In the genomic region with DNA sequence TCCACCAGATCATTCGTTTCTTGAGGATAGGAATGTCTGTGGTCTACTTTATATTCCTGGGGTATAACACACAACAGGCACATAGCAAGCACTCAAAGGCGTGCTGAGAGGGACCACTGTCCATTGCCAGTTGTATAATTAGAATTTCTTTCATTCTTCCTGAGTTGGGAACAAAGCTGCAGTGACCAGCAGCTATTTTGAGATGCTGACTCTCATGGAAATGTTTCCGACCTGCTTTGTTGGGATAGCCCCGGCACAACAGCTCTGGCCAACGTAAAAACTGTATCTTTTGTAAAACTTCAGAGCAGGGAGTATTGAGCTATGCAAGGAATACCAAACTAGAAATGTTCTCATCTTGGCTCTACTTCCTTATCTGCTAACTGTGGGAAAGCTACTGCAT, we compare ENCODE assay signal across 16 mouse cellular contexts. TPM values are rescaled to one million over a fixed set of nuclear protein-coding genes. Genes with fewer than 3 reads are reported as not detected.
A peak's percentile ranks its signal among the peaks of the same experiment; 100 is the strongest.
DNase-seq lines count a peak whose midpoint lies in the region; ATAC-seq lines count a peak whose summit lies in the region.
"Had no signal": no experiment of that assay in that cellular context is flagged by ENCODE, and none has a peak within 500 bp of the region (broad histone marks: within the 10 kb centered on the region; RNA-seq: fewer than 3 reads in every experiment).

No protein-coding gene starts in this region.

- ATAC-seq in heart, embryonic 12.5 days (ENCODE audit: insufficient number of reproducible peaks, low FRiP score): no peak
- ATAC-seq in forebrain, embryonic 12.5 days (ENCODE audit: low FRiP score): peak; percentile 77
- no peak for ATAC-seq in heart, embryonic 13.5 days (ENCODE audit: extremely low read depth, insufficient number of reproducible peaks, low FRiP score, low TSS enrichment)
- ATAC-seq in midbrain, embryonic 12.5 days (ENCODE audit: low FRiP score, low read depth): peak; percentile 30; the same call in 1 of the 2 replicates
- ATAC-seq: activated CD4-positive, CD25-positive, alpha-beta regulatory T cell, adult 4 months; intestine, embryonic 15.5 days had no signal

- H3K9me3 ChIP-seq in heart, embryonic 12.5 days (replicated peaks): no peaks in the 10 kb centered on the region
- no peaks in the 10 kb centered on the region for H3K9me3 ChIP-seq in forebrain, embryonic 12.5 days
- no peaks in the 10 kb centered on the region for H3K9me3 ChIP-seq in heart, embryonic 13.5 days
- no peaks in the 10 kb centered on the region for H3K9me3 ChIP-seq in midbrain, embryonic 12.5 days
- H3K9me3 ChIP-seq: intestine, embryonic 15.5 days; neural tube, embryonic 12.5 days had no signal

- peak overlapping the region; percentile 27 for H3K27ac ChIP-seq in heart, embryonic 12.5 days (ENCODE audit: poor library complexity, severe bottlenecking)
- H3K27ac ChIP-seq in forebrain, embryonic 12.5 days: peak overlapping the region; percentile 16; the same call in 1 of the 2 replicates
- H3K27ac ChIP-seq in heart, embryonic 13.5 days (replicated peaks): peak overlapping the region; percentile 61
- no peak overlapping the region for H3K27ac ChIP-seq in midbrain, embryonic 12.5 days (replicated peaks)
- H3K27ac ChIP-seq: intestine, embryonic 15.5 days; neural tube, embryonic 12.5 days had no signal

- no peak overlapping the region for H3K4me2 ChIP-seq in heart, embryonic 12.5 days
- no peak overlapping the region for H3K4me2 ChIP-seq in forebrain, embryonic 12.5 days
- H3K4me2 ChIP-seq in heart, embryonic 13.5 days: peak overlapping the region; percentile 33
- no peak overlapping the region for H3K4me2 ChIP-seq in midbrain, embryonic 12.5 days (replicated peaks)
- H3K4me2 ChIP-seq: intestine, embryonic 15.5 days; neural tube, embryonic 12.5 days had no signal

- no peak for DNase-seq in heart, postnatal 25 days (ENCODE audit: low spot score)
- DNase-seq in spleen, postnatal 14 days (ENCODE audit: low spot score in 2 of 2): no peak
- DNase-seq in yolk sac, embryonic 10.5 days (ENCODE audit: low spot score): no peak
- DNase-seq in adrenal gland, adult 18-20 months (ENCODE audit: low spot score in 2 of 2): no peak
- DNase-seq: cerebellum, adult 2 months; gastrocnemius, postnatal 36 days; kidney, postnatal 14 days; lung, adult 2 months; thymus, postnatal 36 days had no signal

- no peak overlapping the region for H3K9ac ChIP-seq in heart, embryonic 12.5 days
- no peak overlapping the region for H3K9ac ChIP-seq in forebrain, embryonic 12.5 days
- peak overlapping the region; percentile 11; the same call in 1 of the 2 replicates for H3K9ac ChIP-seq in heart, embryonic 13.5 days
- no peak overlapping the region for H3K9ac ChIP-seq in midbrain, embryonic 12.5 days (replicated peaks)
- H3K9ac ChIP-seq: intestine, embryonic 15.5 days; neural tube, embryonic 12.5 days had no signal

- H3K27me3 ChIP-seq in heart, embryonic 12.5 days (replicated peaks): no peaks in the 10 kb centered on the region
- H3K27me3 ChIP-seq in forebrain, embryonic 12.5 days: no peaks in the 10 kb centered on the region
- no peaks in the 10 kb centered on the region for H3K27me3 ChIP-seq in heart, embryonic 13.5 days (replicated peaks)
- no peaks in the 10 kb centered on the region for H3K27me3 ChIP-seq in midbrain, embryonic 12.5 days
- H3K27me3 ChIP-seq: intestine, embryonic 15.5 days; neural tube, embryonic 12.5 days had no signal

- intact Hi-C loops in heart, postnatal 25 days (cut with DNase I): no loop called here

- peaks cover 18% of the 10 kb centered on the region for H3K4me1 ChIP-seq in heart, embryonic 12.5 days (replicated peaks)
- H3K4me1 ChIP-seq in forebrain, embryonic 12.5 days: no peaks in the 10 kb centered on the region
- H3K4me1 ChIP-seq in heart, embryonic 13.5 days: peaks cover 26% of the 10 kb centered on the region
- H3K4me1 ChIP-seq in midbrain, embryonic 12.5 days: no peaks in the 10 kb centered on the region
- H3K4me1 ChIP-seq: intestine, embryonic 15.5 days; neural tube, embryonic 12.5 days had no signal

- H3K36me3 ChIP-seq in heart, embryonic 12.5 days: no peaks in the 10 kb centered on the region
- H3K36me3 ChIP-seq in forebrain, embryonic 12.5 days (replicated peaks): no peaks in the 10 kb centered on the region
- H3K36me3 ChIP-seq in heart, embryonic 13.5 days: no peaks in the 10 kb centered on the region
- H3K36me3 ChIP-seq in midbrain, embryonic 12.5 days: no peaks in the 10 kb centered on the region
- H3K36me3 ChIP-seq: intestine, embryonic 15.5 days; neural tube, embryonic 12.5 days had no signal

- WGBS in heart, embryonic 12.5 days: 23% methylated on average over 5 of the region's 5 CpGs
- WGBS in forebrain, embryonic 12.5 days: 53% methylated on average over 5 of the region's 5 CpGs
- WGBS in heart, embryonic 13.5 days: 29% methylated on average over 5 of the region's 5 CpGs
- 62% methylated on average over 5 of the region's 5 CpGs for WGBS in midbrain, embryonic 12.5 days

- H3K4me3 ChIP-seq in heart, embryonic 12.5 days: no peak overlapping the region
- no peak overlapping the region for H3K4me3 ChIP-seq in forebrain, embryonic 12.5 days (replicated peaks)
- no peak overlapping the region for H3K4me3 ChIP-seq in heart, embryonic 13.5 days
- H3K4me3 ChIP-seq in midbrain, embryonic 12.5 days: no peak overlapping the region
- H3K4me3 ChIP-seq: intestine, embryonic 15.5 days; neural tube, embryonic 12.5 days had no signal

RNA-seq across cellular contexts. Expression of a gene that starts 28.2 kb away (rescaled TPM):
- polyA plus RNA-seq in heart, embryonic 12.5 days (2016; fragmentation: Nextera tagmentation; extraction: Ambion mirVana): 109 and 118 TPM in 2 replicates
- total RNA-seq in heart, postnatal 25 days (2021): 10 to 100 TPM; 58.1 to 61.7 TPM
- 81.4 and 84.7 TPM in 2 replicates for polyA plus RNA-seq in forebrain, embryonic 12.5 days (2016; fragmentation: Nextera tagmentation; extraction: Ambion mirVana)
- 88.1 and 100.0 TPM in 2 replicates for polyA plus RNA-seq in heart, embryonic 13.5 days (2015; fragmentation: Nextera tagmentation; extraction: Ambion mirVana)
- 83.4 and 90.9 TPM in 2 replicates for polyA plus RNA-seq in midbrain, embryonic 12.5 days (2016; fragmentation: Nextera tagmentation; extraction: Ambion mirVana)
- 100 to 1,000 TPM in 1 of 2 experiments, 10 to 100 TPM in 1; 95.9 to 109 TPM for total RNA-seq in adrenal gland, adult 18-20 months (2021)

Comparison
In these comparisons a context has a peak if more than half of its experiments do, and no peak if none do; other contexts are left out.
1. ATAC-seq: peak in forebrain, embryonic 12.5 days (single experiment) and midbrain, embryonic 12.5 days (single experiment); none in heart, embryonic 12.5 days (single experiment) and heart, embryonic 13.5 days (single experiment).